Mouse (Mus musculus) myocyte (in vitro differentiated cells): ENCODE data around the gene Gtf3c2. TPM values are rescaled to one million over a fixed set of nuclear protein-coding genes. Genes with fewer than 3 reads are reported as not detected.

Source experiments
- H3K27me3 ChIP-seq: one replicate; pipeline ENCODE4 v1.6.1; 2011; ENCODE audit not compliant: control insufficient read depth, insufficient read depth, insufficient read length
- H3K36me3 ChIP-seq: one replicate; pipeline ENCODE4 v1.6.1; 2011; ENCODE audit not compliant: control insufficient read depth, insufficient read depth
- H3K4me2 ChIP-seq: one replicate; pipeline ENCODE4 v1.6.1; 2011; ENCODE audit warnings: low read depth, control low read depth
- H3K4me3 ChIP-seq: one replicate; pipeline ENCODE4 v1.5.1; 2011; ENCODE audit warnings: mild to moderate bottlenecking, control low read depth, moderate library complexity
- H3K79me2 ChIP-seq: one replicate; pipeline ENCODE4 v1.6.1; 2011; ENCODE audit not compliant: control insufficient read depth, insufficient read depth
- H3ac ChIP-seq: one replicate; pipeline ENCODE4 v1.6.1; 2011; ENCODE audit not compliant: control insufficient read depth, insufficient read length
- CEBPB ChIP-seq: IDR thresholded peaks from 2 replicates; pipeline ENCODE4 v1.6.1; 2011; ENCODE audit warnings: mild to moderate bottlenecking, moderate library complexity; ENCODE audit not compliant: poor library complexity, insufficient read depth, severe bottlenecking
- E2F4 ChIP-seq: IDR thresholded peaks from one replicate; pipeline ENCODE4 v1.6.1; 2011; ENCODE audit warnings: mild to moderate bottlenecking, control low read depth, moderate library complexity; ENCODE audit not compliant: insufficient read depth
- MAX ChIP-seq: IDR thresholded peaks from one replicate; pipeline ENCODE4 v1.6.1; 2011; ENCODE audit warnings: low read depth, mild to moderate bottlenecking, control low read depth
- MYOD1 ChIP-seq, 3 experiments: IDR thresholded peaks; one replicate each; pipeline ENCODE4 v1.6.1; 2011; ENCODE audit warnings: control low read depth in 2 of 3, low read depth in 2 of 3, mild to moderate bottlenecking in 2 of 3, moderate library complexity in 1 of 3; ENCODE audit not compliant: insufficient read length in 2 of 3, control insufficient read depth in 1 of 3
- MYOG ChIP-seq, 3 experiments: IDR thresholded peaks; one replicate each; pipeline ENCODE4 v1.6.1; 2011; ENCODE audit warnings: control low read depth in 2 of 3, low read depth in 2 of 3, mild to moderate bottlenecking in 2 of 3; ENCODE audit not compliant: insufficient read length in 2 of 3, control insufficient read depth in 1 of 3, insufficient read depth in 1 of 3
- POLR2A ChIP-seq: IDR thresholded peaks from one replicate; pipeline ENCODE4 v1.6.1; 2011; ENCODE audit warnings: low read depth, mild to moderate bottlenecking, control low read depth, moderate library complexity; ENCODE audit not compliant: insufficient read length
- POLR2AphosphoS2 ChIP-seq: IDR thresholded peaks from one replicate; pipeline ENCODE4 v1.6.1; 2011; ENCODE audit warnings: low read depth, control low read depth; ENCODE audit not compliant: insufficient read length
- REST ChIP-seq: IDR thresholded peaks from one replicate; pipeline ENCODE4 v1.6.1; 2011; ENCODE audit warnings: mild to moderate bottlenecking, control low read depth, moderate library complexity; ENCODE audit not compliant: insufficient read depth, insufficient read length
- SRF ChIP-seq: IDR thresholded peaks from one replicate; pipeline ENCODE4 v1.6.1; 2011; ENCODE audit warnings: low read depth; ENCODE audit not compliant: control insufficient read depth, insufficient read length
- TCF12 ChIP-seq: IDR thresholded peaks from one replicate; pipeline ENCODE4 v1.6.1; 2011; ENCODE audit warnings: mild to moderate bottlenecking, control low read depth; ENCODE audit not compliant: poor library complexity, insufficient read depth, severe bottlenecking
- TCF3 ChIP-seq: IDR thresholded peaks from one replicate; pipeline ENCODE4 v1.6.1; 2011; ENCODE audit warnings: low read depth, control low read depth; ENCODE audit not compliant: insufficient read length
- USF1 ChIP-seq: IDR thresholded peaks from one replicate; pipeline ENCODE4 v1.6.1; 2011; ENCODE audit warnings: low read depth, mild to moderate bottlenecking, control low read depth, moderate library complexity
- polyA plus RNA-seq: library from polyadenylated mRNA; unstranded; fragments of >200 nt; fragmentation: generic; extraction: Trizol; gene quantifications from one replicate; pipeline ENCODE4 v1.2.1, GENCODE M21; 2012; ENCODE audit warnings: missing spikeins

Gene Gtf3c2
- polyA plus RNA-seq, 1 experiment = 24.9 TPM

DNA sequence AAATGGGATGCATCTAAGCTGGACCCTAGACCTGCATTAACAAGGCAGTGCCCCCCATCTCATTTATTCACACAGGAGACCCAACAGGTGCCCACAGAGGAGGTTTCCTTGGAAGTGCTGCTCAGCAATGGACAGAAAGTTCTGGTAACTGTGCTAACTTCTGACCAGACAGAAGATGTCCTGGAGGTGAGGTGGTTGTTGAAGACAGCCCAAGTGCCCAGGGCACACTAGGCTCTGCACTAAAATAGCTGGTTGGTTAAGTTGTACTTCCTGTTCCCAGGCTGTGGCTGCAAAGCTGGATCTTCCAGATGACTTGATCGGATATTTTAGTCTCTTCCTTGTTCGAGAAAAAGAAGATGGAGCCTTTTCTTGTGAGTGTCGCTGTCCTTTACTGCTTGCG is 15.7 kb upstream of the Gtf3c2 start:
- no peak overlapping the region for H3ac ChIP-seq
- peaks cover 12% of the 10 kb centered on the region for H3K79me2 ChIP-seq
- no peaks in the 10 kb centered on the region for H3K27me3 ChIP-seq
- H3K4me2 ChIP-seq = no peak overlapping the region
- TF ChIP-seq TCF3 (no peak), MYOD1 (IDR thresholded peaks at IDR 0.05; ENCODE audit: control insufficient read depth in 1 of 3, insufficient read length in 2 of 3, low read depth in 2 of 3) (no peak), CEBPB (no peak), E2F4 (no peak), SRF (no peak), REST (no peak), TCF12 (no peak), USF1 (no peak), MAX (no peak), MYOG (IDR thresholded peaks at IDR 0.05; ENCODE audit: control insufficient read depth in 1 of 3, insufficient read depth in 1 of 3, insufficient read length in 2 of 3, low read depth in 2 of 3) (no peak), POLR2AphosphoS2 (no peak), POLR2A (no peak)
- H3K4me3 ChIP-seq = no peak overlapping the region
- H3K36me3 ChIP-seq = peaks cover 41% of the 10 kb centered on the region

DNA sequence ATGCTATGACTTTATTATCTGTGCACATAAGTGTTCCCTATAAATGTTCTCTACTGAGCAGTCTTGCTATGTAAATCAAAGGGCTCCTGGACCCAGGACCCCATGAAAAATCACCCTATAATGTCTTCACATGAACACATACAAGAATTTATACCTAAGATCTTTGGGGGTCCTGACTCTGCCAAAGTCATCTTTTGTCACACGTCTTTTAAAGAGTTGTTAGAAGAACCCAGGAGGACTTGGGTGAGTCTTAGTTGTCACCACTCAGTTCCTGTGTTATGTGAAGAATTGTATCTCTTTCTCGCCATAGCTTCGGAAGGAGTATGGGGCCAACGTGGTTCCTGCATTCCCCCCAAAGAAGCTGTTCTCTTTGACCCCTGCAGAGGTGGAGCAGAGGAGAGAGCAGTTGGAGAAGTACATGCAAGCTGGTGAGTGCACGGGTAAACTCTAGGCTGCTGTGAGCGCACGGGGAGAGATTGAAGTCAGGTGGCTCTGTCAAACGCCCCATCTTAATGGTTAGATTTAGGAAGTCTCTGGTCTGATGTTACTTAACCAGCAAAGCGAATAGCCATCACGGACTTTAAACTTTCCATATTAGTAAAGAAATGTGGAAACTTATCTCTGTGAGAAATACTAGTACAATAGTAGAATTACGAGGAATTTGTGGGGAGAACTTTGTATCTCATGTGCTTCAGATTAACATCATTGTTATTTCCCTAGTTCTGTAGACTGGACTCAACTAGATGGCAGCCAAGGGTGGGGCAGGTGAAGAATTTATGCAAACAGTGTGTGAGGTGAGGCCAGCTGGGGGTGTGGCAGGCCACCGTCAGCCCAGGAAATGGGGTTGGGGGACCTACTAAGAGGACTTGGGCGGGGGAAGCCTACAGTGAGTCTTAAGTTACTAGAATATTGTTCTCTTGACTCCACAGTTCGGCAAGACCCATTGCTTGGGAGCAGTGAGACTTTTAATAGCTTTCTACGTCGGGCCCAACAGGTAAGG is 14.8 kb upstream of the Gtf3c2 start:
- TF ChIP-seq MAX (no peak), REST (no peak), CEBPB (no peak), USF1 (no peak), TCF3 (no peak), E2F4 (no peak), TCF12 (no peak), POLR2AphosphoS2 (no peak), MYOD1 (IDR thresholded peaks at IDR 0.05; ENCODE audit: control insufficient read depth in 1 of 3, insufficient read length in 2 of 3, low read depth in 2 of 3) (no peak), SRF (no peak), POLR2A (no peak), MYOG (IDR thresholded peaks at IDR 0.05; ENCODE audit: control insufficient read depth in 1 of 3, insufficient read depth in 1 of 3, insufficient read length in 2 of 3, low read depth in 2 of 3) (no peak)
- peak overlapping the region; percentile 95 for H3K4me3 ChIP-seq
- peak overlapping the region; percentile 85 for H3K4me2 ChIP-seq
- H3K27me3 ChIP-seq = no peaks in the 10 kb centered on the region
- no peak overlapping the region for H3ac ChIP-seq
- peaks cover 37% of the 10 kb centered on the region for H3K36me3 ChIP-seq
- peaks cover 12% of the 10 kb centered on the region for H3K79me2 ChIP-seq

DNA sequence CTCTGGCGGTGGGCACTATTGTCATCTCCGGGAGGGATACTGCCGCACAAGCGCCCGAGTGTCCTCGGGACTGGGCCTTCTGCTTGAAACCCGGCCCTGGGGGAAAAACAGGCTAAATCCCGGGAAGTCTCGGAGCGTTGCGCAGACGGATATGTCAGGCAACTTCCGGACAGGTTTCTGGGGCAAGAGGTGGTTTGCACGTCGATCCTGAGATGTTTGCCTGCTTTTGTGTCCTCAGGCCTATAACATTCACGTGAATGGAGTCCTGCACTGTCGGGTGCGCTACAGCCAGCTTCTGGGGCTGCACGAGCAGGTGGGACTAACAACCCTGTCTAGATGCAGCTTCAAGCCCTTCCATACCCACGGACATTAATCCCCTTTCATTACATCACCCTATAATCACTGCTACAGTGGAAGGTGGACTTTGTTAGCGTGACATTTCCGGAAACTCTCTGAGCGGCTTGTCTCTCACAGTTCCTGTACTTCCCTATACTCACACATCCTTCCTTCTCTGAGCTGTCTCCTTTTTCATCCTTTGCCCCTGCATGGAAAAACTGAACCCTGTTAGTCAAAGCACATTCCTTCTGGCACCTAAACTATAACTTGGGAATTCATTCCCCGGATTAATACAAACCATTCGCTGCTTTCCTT is 13.8 kb upstream of the Gtf3c2 start:
- H3K4me3 ChIP-seq = peak overlapping the region; percentile 95
- H3K27me3 ChIP-seq = no peaks in the 10 kb centered on the region
- H3ac ChIP-seq = peak overlapping the region; percentile 62
- peaks cover 12% of the 10 kb centered on the region for H3K79me2 ChIP-seq
- TF ChIP-seq SRF = no peak
- TF ChIP-seq TCF3 = no peak
- no peak for TF ChIP-seq MAX
- TF ChIP-seq E2F4 = no peak
- TF ChIP-seq USF1 = no peak
- TF ChIP-seq CEBPB = no peak
- H3K4me2 ChIP-seq = peak overlapping the region; percentile 85
- H3K36me3 ChIP-seq = peaks cover 27% of the 10 kb centered on the region

DNA sequence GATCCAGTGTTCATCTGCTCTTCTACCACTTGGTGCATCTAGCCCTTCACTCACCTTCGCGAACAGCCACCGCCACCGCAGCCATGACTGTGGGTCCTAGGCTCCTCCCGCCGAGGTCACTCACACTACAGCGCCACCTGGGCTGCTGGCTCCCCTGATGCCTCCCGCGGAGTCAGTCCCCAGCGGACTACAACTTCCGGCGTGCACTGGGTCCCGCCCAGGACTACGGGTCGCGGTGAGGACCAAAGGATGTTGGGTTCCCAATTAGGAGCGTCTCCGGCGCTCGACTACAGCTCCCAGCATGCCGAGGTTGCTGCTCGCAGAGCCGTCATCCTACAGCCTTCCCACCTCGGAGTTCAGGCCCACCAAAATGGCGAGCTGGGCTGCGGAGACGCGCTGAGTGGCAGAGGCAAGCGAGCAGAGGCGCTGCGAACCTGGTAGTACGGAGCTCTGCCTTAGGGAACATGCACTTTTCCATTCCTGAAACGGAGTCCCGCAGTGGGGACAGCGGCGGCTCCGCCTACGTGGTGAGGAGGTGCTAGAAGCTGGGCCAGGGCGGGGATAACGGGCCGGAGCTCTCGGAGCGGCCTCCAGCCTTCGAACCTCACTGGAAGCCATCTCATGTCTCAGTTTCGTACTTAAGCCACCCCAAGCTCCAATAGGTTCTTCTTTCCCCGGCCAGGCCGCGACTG is 13.1 kb upstream of the Gtf3c2 start, which contains the start of the genes Snx17 and Eif2b4:
Snx17 (plus strand) TSS at position 289 of the 692 bp plus-strand sequence.
Eif2b4 (minus strand) TSS at position 492 of the 692 bp plus-strand sequence.
- peak within 1 kb of the TSS; percentile 62 for H3ac ChIP-seq
- no peaks in the 10 kb centered on the region for H3K27me3 ChIP-seq
- H3K79me2 ChIP-seq = peaks cover 12% of the 10 kb centered on the region
- TF ChIP-seq MYOD1 (IDR thresholded peaks at IDR 0.05; ENCODE audit: control insufficient read depth in 1 of 3, insufficient read length in 2 of 3, low read depth in 2 of 3) (peak in 2 of 3 experiments; percentile 44 to 54), SRF (peak; percentile 92), CEBPB (no peak), POLR2A (peak; percentile 81), REST (peak; percentile 16), USF1 (no peak), MYOG (IDR thresholded peaks at IDR 0.05; ENCODE audit: control insufficient read depth in 1 of 3, insufficient read depth in 1 of 3, insufficient read length in 2 of 3, low read depth in 2 of 3) (peak in 1 of 3 experiments; percentile 49), POLR2AphosphoS2 (peak; percentile 80)
- H3K4me3 ChIP-seq = peak within 1 kb of the TSS; percentile 95
- H3K36me3 ChIP-seq = peaks cover 23% of the 10 kb centered on the region
- H3K4me2 ChIP-seq = peak within 1 kb of the TSS; percentile 85
